Mouse (Mus musculus): ENCODE data around the gene Mlx.

The Mlx gene

DNA sequence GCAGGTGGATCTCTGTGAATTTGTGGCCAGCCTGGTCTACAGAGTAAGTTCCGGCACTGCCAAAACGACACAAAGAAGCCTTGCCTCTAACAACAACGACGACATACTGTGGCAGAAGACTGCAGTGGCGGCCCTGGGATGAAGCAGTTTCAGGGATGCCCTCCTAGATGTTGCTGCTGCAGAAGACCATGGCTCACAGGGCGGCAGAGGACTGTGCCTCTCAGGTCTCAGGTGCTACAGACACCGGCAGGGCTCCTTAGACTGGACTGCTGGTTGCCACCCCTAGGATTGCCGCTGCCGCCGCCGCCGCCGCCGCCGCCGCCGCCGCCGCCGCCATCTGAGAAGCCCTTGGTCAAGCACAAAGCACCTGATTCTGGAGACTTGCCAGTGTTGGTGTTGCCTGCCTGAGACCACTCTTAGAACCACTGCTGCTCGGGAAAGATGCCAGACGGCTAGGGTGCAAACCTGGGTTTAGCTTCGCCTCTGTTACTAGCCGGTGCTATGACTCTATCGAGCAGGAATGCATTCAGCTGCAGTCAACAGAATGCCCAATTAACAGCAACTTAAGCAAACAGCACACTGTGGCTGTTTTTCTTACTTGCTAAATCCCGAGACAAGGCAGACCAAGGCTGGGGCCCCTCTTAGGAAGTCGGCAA is 53.2 kb downstream of the Mlx start:
- DNase-seq = no peak

DNA sequence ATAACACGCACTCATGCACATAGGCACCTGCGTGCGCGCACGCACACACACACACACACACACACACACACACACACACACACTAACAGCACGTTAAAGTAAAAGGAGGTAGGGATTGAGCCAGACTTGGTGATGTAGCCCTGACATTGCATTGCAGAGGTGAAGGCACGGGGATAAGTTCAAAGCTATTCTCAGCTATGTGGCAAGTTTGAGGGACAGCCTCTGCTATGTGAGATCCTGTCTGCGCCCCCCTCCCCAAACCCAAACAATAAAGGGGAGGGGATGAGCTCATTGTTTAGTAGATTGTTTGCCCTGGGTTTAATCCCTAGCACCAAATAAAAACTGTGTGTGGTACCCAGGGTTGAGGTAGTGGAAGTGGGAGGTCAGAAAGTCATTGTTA is 54.0 kb downstream of the Mlx start:
- no peak for DNase-seq

Measured in thymus, postnatal 36 days (tissue).